Mouse (Mus musculus) cerebellum, adult 9-10 months (tissue): ENCODE measurements around the gene Cdh1.
"Not testable (repeated sequence)": the region's sequence is repeated elsewhere in the genome, so short reads cannot be mapped to it uniquely, and the experiment has no call there.

ENCODE experiments used
- DNase-seq: peaks from one replicate; pipeline ENCODE4 v3.0.0; 2022

Cdh1 gene

GRCm38 (mm10) chr8:106603131-106603819 lies at the start of gene Cdh1:
TSS of gene Cdh1 (plus strand) at chr8:106603351.
- DNase-seq, result no peak

- DNase-seq, result no peak
Observed at GRCm38 (mm10) chr8:106554011-106554410, 49.1 kb upstream of the Cdh1 start.

GRCm38 (mm10) chr8:106556068-106556645 lies 47.0 kb upstream of the Cdh1 start:
- no peak for DNase-seq

GRCm38 (mm10) chr8:106559844-106560243 lies 43.3 kb upstream of the Cdh1 start:
- no peak for DNase-seq

GRCm38 (mm10) chr8:106561097-106561865 lies 41.9 kb upstream of the Cdh1 start:
- peak; percentile 5 for DNase-seq

GRCm38 (mm10) chr8:106563691-106564182 lies 39.4 kb upstream of the Cdh1 start:
- no peak for DNase-seq

GRCm38 (mm10) chr8:106569006-106569405 lies 34.1 kb upstream of the Cdh1 start:
- no peak for DNase-seq

- no peak for DNase-seq
Observed at GRCm38 (mm10) chr8:106570386-106570785, 32.8 kb upstream of the Cdh1 start.

- DNase-seq, result no peak
Observed at GRCm38 (mm10) chr8:106571551-106572172, 31.5 kb upstream of the Cdh1 start.

GRCm38 (mm10) chr8:106572175-106572574 lies 31.0 kb upstream of the Cdh1 start:
- not testable (repeated sequence) for DNase-seq

GRCm38 (mm10) chr8:106573168-106573567 lies 30.0 kb upstream of the Cdh1 start, which contains the start of gene Gm10073:
TSS of gene Gm10073 (minus strand) at chr8:106573461.
- DNase-seq, result not testable (repeated sequence)

- no peak for DNase-seq
Observed at GRCm38 (mm10) chr8:106574283-106574682, 28.9 kb upstream of the Cdh1 start.

GRCm38 (mm10) chr8:106576849-106577555 lies 26.1 kb upstream of the Cdh1 start:
- no peak for DNase-seq

GRCm38 (mm10) chr8:106579510-106579909 lies 23.6 kb upstream of the Cdh1 start:
- DNase-seq, result no peak

- no peak for DNase-seq
Observed at GRCm38 (mm10) chr8:106581344-106582088, 21.6 kb upstream of the Cdh1 start.

- DNase-seq, result no peak
Observed at GRCm38 (mm10) chr8:106584942-106585670, 18.0 kb upstream of the Cdh1 start.

- no peak for DNase-seq
Observed at GRCm38 (mm10) chr8:106585671-106586037, 17.5 kb upstream of the Cdh1 start.

GRCm38 (mm10) chr8:106586896-106587295 lies 16.3 kb upstream of the Cdh1 start:
- DNase-seq, result no peak

GRCm38 (mm10) chr8:106588443-106589431 lies 14.4 kb upstream of the Cdh1 start:
- no peak for DNase-seq

- no peak for DNase-seq
Observed at GRCm38 (mm10) chr8:106592458-106592857, 10.7 kb upstream of the Cdh1 start.
